Mouse (Mus musculus): ENCODE data around the gene Yes1. TPM values are rescaled to one million over a fixed set of nuclear protein-coding genes. Genes with fewer than 3 reads are reported as not detected.
"Not testable (repeated sequence)": the region's sequence is repeated elsewhere in the genome, so short reads cannot be mapped to it uniquely, and the experiment has no call there.

The Yes1 gene
- polyA plus RNA-seq, 1 experiment from 2014 or later: 30.5 TPM

DNA sequence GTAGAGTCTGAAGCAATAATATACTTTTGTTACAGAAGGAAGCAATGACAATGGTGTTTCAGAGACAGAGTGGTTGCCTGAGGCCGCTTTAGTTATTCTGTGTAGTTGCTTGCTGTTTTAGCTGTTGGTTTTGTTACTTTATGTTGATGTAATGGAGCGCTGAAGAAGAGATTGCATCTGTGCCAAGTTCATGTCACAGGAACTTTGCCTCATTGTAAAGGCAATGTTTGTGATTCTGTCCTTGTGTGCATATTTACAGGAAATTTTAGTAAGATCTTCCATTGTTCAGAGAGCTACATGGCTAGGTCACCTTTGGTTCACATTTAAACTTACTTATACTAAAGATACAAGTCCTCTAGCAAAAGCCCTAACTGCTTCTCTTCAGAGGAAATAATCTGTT lies 3.3 kb downstream of the Yes1 start:
- no peaks in the 10 kb centered on the region for H3K36me3 ChIP-seq
- peak overlapping the region; percentile 48; the same call in 1 of the 2 replicates for H3K27ac ChIP-seq (replicated peaks)
- no peaks in the 10 kb centered on the region for H3K9me3 ChIP-seq (replicated peaks)
- H3K27me3 ChIP-seq: no peaks in the 10 kb centered on the region
- H3K9ac ChIP-seq: no peak overlapping the region
- 67% methylated on average over 2 of the region's 2 CpGs for WGBS
- H3K4me2 ChIP-seq (replicated peaks): no peak overlapping the region
- no peak overlapping the region for H3K4me3 ChIP-seq (replicated peaks)
- peaks cover 8% of the 10 kb centered on the region for H3K4me1 ChIP-seq
- ATAC-seq (ENCODE audit: insufficient number of reproducible peaks, low FRiP score, low TSS enrichment, low read depth): no peak

DNA sequence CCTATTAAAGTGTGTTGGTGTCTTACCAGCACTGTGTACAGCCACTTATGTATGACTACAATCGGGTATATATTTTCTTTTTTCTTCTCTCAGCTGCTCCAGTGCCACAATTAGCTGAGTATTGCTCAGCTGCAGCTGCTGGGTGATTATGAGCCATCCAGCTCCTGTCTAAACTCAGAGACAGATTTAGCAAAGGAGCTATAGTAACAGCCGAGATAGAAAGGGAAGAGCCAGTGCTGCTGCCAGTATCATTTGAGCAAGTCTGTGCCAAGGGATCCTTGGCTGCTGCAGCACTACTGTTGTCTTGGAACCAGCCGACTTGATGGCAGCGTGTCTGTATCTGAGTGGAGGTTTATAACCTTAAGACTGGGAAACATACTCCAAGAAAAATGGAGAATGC lies 3.7 kb downstream of the Yes1 start:
- 55% methylated on average over 4 of the region's 4 CpGs for WGBS

DNA sequence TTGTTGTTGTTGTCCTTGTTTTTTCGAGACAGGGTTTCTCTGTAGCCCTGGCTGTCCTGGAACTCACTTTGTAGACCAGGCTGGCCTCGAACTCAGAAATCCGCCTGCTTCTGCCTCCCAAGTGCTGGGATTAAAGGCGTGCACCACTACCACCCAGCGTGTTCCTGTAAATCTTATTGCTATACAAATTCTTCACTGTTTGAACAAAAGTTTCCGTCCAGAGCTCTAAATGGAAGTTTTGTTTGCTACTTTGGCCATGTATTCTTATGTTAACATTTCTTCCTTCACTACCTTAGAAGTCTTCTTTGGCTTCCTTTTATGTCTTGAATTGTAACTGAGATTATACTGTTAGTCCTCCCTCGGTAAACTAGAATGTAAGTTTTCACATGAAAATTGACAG lies 5.5 kb downstream of the Yes1 start:
- H3K27ac ChIP-seq (replicated peaks); H3K9ac ChIP-seq; H3K4me1 ChIP-seq; H3K4me2 ChIP-seq (replicated peaks); H3K9me3 ChIP-seq (replicated peaks); H3K36me3 ChIP-seq; ATAC-seq (ENCODE audit: insufficient number of reproducible peaks, low FRiP score, low TSS enrichment, low read depth); H3K27me3 ChIP-seq; H3K4me3 ChIP-seq (replicated peaks): not testable (repeated sequence)
- 92% methylated on average over 7 of the region's 7 CpGs for WGBS

More for the DNA sequence above, 3.7 kb downstream of the Yes1 start:
- Histone ChIP-seq H3K4me3 (replicated peaks) (no peak overlapping the region), H3K27me3 (no peaks in the 10 kb centered on the region), H3K9me3 (replicated peaks) (no peaks in the 10 kb centered on the region), H3K9ac (no peak overlapping the region), H3K4me1 (peaks cover 8% of the 10 kb centered on the region), H3K36me3 (no peaks in the 10 kb centered on the region), H3K4me2 (replicated peaks) (no peak overlapping the region), H3K27ac (replicated peaks) (peak overlapping the region; percentile 48; the same call in 1 of the 2 replicates)
- no peak for ATAC-seq (ENCODE audit: insufficient number of reproducible peaks, low FRiP score, low TSS enrichment, low read depth)

DNA sequence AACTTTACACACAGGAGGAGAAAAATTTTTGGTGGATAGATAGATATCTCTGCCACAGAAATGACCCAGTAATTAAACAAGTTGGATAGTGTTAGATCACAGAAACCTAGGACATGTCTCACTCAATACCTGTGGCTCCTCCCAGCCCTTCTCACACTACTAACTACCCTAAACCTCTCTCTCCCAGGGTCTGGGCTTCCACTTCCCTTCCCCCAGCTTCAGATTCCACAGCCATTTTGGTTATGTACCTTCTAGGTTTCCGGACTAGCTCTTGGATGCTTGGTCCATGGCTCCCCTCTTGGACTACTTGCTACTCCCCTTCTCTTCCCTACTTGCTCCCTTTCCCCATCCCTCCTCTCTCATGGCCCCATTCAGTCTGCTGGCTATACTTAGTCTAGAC lies 6.9 kb downstream of the Yes1 start:
- ATAC-seq (ENCODE audit: insufficient number of reproducible peaks, low FRiP score, low TSS enrichment, low read depth): no peak
- H3K27ac ChIP-seq (replicated peaks): no peak overlapping the region
- no peaks in the 10 kb centered on the region for H3K36me3 ChIP-seq
- peaks cover 8% of the 10 kb centered on the region for H3K4me1 ChIP-seq
- H3K27me3 ChIP-seq: no peaks in the 10 kb centered on the region
- WGBS: 79% methylated on average over 1 of the region's 1 CpGs
- no peak overlapping the region for H3K4me3 ChIP-seq (replicated peaks)
- no peaks in the 10 kb centered on the region for H3K9me3 ChIP-seq (replicated peaks)
- H3K4me2 ChIP-seq (replicated peaks): no peak overlapping the region
- no peak overlapping the region for H3K9ac ChIP-seq

DNA sequence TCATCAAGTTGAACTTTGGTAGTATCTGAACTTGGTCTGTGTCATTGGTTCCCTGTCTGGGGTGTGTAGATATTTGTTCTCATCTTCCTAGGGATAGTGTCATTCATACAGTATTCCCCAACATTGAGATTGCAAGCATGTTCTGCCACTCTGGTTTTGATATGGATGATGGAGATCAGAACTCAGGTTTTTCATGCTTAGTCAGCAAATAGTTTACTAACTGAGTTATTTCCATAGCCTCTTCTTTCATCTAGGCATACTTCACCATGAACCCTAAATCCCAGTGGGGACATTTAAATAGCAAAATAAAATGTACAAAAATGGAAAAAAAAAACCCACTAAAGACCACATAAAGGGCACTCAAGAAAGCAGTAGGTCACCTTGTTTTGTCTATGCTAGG lies 12.7 kb downstream of the Yes1 start:
- ATAC-seq (ENCODE audit: insufficient number of reproducible peaks, low FRiP score, low TSS enrichment, low read depth): no peak
- H3K4me1 ChIP-seq: no peaks in the 10 kb centered on the region
- no peak overlapping the region for H3K4me2 ChIP-seq (replicated peaks)
- H3K27me3 ChIP-seq: no peaks in the 10 kb centered on the region
- H3K9ac ChIP-seq: no peak overlapping the region
- no peak overlapping the region for H3K4me3 ChIP-seq (replicated peaks)
- H3K9me3 ChIP-seq (replicated peaks): no peaks in the 10 kb centered on the region
- no peak overlapping the region for H3K27ac ChIP-seq (replicated peaks)
- peaks cover 3% of the 10 kb centered on the region; the same call in 1 of the 2 replicates for H3K36me3 ChIP-seq

DNA sequence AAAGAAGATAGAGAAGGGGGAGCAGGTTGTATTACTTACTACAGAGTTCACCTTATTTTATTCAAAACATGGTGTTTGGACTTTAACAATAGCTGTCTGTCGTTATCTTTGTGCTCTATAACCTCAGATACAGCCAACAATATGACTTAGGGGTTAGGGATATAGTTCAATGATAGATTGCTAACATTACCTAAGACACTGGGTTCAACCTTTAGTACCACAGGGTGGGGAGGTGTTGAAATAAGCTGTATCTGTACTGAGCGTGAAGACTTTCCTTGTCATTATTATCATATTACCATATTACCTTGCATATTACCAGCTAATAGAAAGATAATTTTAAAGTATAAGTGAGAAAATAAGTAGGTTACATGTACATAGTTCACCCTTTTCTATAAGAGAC lies 13.8 kb downstream of the Yes1 start:
- H3K9ac ChIP-seq: no peak overlapping the region
- no peaks in the 10 kb centered on the region for H3K27me3 ChIP-seq
- no peaks in the 10 kb centered on the region for H3K9me3 ChIP-seq (replicated peaks)
- H3K27ac ChIP-seq (replicated peaks): no peak overlapping the region
- no peaks in the 10 kb centered on the region for H3K4me1 ChIP-seq
- no peak overlapping the region for H3K4me2 ChIP-seq (replicated peaks)
- ATAC-seq (ENCODE audit: insufficient number of reproducible peaks, low FRiP score, low TSS enrichment, low read depth): no peak
- 95% methylated on average over 2 of the region's 2 CpGs for WGBS
- no peak overlapping the region for H3K4me3 ChIP-seq (replicated peaks)
- peaks cover 3% of the 10 kb centered on the region; the same call in 1 of the 2 replicates for H3K36me3 ChIP-seq

DNA sequence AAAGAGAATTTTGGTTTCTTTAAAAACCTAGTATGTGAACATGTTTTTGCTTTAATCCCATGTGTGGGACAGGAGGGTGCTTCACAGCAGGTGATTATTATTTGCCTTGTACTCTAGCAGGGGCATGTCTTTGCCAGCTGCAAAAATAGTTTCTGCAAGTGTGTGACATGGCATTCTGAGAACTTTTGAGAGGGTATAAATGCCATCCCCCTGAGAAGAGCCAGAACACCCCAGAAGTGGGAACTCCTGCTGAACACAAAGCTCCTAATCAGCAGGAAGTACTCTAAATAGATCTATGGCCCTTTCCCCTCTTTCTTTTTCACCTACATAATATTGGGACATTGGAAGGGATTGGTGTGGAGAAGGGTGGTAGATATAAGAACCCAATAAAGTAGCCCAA lies 22.2 kb downstream of the Yes1 start:
- H3K27me3 ChIP-seq: no peaks in the 10 kb centered on the region
- H3K4me2 ChIP-seq (replicated peaks): no peak overlapping the region
- no peak overlapping the region for H3K4me3 ChIP-seq (replicated peaks)
- no peak overlapping the region for H3K9ac ChIP-seq
- no peak overlapping the region for H3K27ac ChIP-seq (replicated peaks)
- ATAC-seq (ENCODE audit: insufficient number of reproducible peaks, low FRiP score, low TSS enrichment, low read depth): no peak
- H3K9me3 ChIP-seq (replicated peaks): no peaks in the 10 kb centered on the region
- H3K4me1 ChIP-seq: no peaks in the 10 kb centered on the region
- 0 out of 2 replicates have a peak, but pooled peaks cover 3% of the 10 kb centered on the region for H3K36me3 ChIP-seq

DNA sequence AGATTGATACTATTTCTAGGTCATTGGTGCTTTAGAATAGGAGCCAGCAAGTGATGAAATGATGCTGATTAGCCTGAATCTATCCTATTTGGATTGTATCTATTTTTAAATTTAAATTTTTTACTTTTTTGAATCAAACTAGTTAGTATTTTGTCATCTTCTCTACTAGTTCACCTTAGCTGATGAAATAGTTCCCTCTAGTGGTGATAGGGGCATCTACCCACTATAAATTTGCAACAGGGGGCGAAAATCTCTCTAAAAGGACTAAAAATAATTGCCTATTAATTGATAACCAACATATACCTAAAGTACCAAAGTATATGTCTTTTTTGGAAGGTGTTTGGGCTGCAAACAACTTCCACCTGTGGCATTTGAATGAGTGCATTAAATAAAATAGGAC lies 46.4 kb downstream of the Yes1 start:
- Histone ChIP-seq H3K4me2 (replicated peaks) (no peak overlapping the region), H3K4me1 (no peaks in the 10 kb centered on the region), H3K4me3 (replicated peaks) (no peak overlapping the region), H3K9me3 (replicated peaks) (no peaks in the 10 kb centered on the region), H3K36me3 (peaks cover 14% of the 10 kb centered on the region), H3K27ac (replicated peaks) (no peak overlapping the region), H3K27me3 (no peaks in the 10 kb centered on the region), H3K9ac (no peak overlapping the region)
- 49% methylated on average over 1 of the region's 1 CpGs for whole genome bisulfite sequencing
- no peak for ATAC-seq (ENCODE audit: insufficient number of reproducible peaks, low FRiP score, low TSS enrichment, low read depth)

DNA sequence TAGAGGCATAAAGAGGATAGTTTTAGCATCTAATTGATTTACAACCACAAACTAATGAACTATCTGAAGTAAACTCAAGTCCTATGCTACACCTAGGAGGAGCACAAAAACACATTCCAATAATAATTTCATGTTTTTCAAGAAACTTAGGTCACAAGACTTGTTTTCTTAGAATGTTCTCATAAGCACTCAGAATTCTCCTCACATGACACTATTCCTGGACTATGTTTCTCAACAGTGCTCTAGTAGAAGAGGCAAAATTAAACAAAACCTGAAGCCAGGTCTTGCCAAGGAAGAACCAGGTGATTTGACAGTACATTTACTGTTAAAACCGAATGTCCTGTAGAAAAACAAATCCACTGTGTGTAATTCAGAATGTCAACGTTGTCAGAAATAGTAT lies 71.5 kb downstream of the Yes1 start:
- ATAC-seq (ENCODE audit: insufficient number of reproducible peaks, low FRiP score, low TSS enrichment, low read depth): no peak
- Histone ChIP-seq H3K27ac (replicated peaks) (no peak overlapping the region), H3K9me3 (replicated peaks) (no peaks in the 10 kb centered on the region), H3K4me3 (replicated peaks) (no peak overlapping the region), H3K9ac (no peak overlapping the region), H3K4me1 (no peaks in the 10 kb centered on the region), H3K36me3 (peaks cover 5% of the 10 kb centered on the region; the same call in 1 of the 2 replicates), H3K4me2 (replicated peaks) (no peak overlapping the region), H3K27me3 (no peaks in the 10 kb centered on the region)
- WGBS: 29% methylated on average over 2 of the region's 2 CpGs

DNA sequence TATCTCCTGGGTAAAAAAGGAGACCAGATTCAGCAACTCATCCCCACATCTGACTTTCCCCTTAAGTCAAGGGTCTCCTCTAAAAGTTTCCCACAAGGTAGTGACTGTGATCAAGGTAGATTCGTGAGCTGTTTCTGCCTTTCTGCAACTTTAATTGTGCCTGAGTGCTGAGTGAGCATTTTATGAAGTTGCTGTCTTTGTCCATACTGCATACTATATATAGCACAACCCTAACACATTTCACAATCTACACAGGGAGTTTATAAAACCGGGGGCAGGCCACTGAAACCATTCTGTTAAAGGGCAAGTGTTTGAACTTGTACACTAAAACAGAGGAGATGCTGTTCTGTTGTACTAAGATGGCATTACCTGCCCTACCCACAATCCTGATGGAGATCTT lies 82.4 kb downstream of the Yes1 start:
- H3K9ac ChIP-seq: no peak overlapping the region
- no peaks in the 10 kb centered on the region for H3K4me1 ChIP-seq
- WGBS: 58% methylated on average over 2 of the region's 2 CpGs
- H3K27ac ChIP-seq (replicated peaks): no peak overlapping the region
- ATAC-seq (ENCODE audit: insufficient number of reproducible peaks, low FRiP score, low TSS enrichment, low read depth): no peak
- H3K4me3 ChIP-seq (replicated peaks): no peak overlapping the region
- H3K4me2 ChIP-seq (replicated peaks): no peak overlapping the region
- no peaks in the 10 kb centered on the region for H3K9me3 ChIP-seq (replicated peaks)
- H3K27me3 ChIP-seq: no peaks in the 10 kb centered on the region
- H3K36me3 ChIP-seq: no peaks in the 10 kb centered on the region; the same call in 1 of the 2 replicates

DNA sequence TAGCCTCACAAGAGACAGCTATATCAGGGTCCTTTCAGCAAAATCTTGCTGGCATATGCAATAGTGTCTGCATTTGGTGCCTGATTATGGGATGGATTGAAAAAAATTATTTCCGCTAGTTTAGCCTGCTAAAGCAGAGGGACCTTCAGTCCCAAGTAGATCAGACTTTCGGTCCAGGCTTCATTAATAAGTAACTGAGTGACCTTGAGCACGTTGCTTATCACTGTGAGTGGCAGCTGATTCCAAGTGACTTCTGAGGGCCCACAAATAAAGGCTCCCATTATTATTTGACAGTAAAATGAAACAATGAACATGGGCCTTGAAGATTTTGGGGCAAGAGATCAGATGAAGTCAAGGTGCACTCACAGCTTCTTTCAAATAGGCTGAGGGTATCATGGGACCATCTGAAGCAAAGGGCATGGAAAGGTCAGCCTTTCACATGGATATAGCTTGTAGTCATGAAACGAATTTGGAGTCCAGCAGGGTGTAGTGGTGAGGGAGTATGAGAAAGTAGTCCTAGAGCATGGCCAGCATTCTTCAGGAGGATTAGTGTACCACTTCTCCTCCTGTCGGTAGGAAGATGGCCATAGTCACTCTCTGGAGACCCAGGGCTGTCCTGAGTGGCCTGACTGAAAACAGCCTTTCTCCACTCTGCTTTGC lies 86.4 kb downstream of the Yes1 start:
- ATAC-seq (ENCODE audit: insufficient number of reproducible peaks, low FRiP score, low TSS enrichment, low read depth): no peak
- Histone ChIP-seq H3K4me3 (replicated peaks) (no peak overlapping the region), H3K36me3 (no peaks in the 10 kb centered on the region), H3K9me3 (replicated peaks) (no peaks in the 10 kb centered on the region), H3K9ac (no peak overlapping the region), H3K4me2 (replicated peaks) (no peak overlapping the region), H3K27ac (replicated peaks) (no peak overlapping the region), H3K27me3 (no peaks in the 10 kb centered on the region), H3K4me1 (no peaks in the 10 kb centered on the region)
- 74% methylated on average over 5 of the region's 5 CpGs for WGBS

DNA sequence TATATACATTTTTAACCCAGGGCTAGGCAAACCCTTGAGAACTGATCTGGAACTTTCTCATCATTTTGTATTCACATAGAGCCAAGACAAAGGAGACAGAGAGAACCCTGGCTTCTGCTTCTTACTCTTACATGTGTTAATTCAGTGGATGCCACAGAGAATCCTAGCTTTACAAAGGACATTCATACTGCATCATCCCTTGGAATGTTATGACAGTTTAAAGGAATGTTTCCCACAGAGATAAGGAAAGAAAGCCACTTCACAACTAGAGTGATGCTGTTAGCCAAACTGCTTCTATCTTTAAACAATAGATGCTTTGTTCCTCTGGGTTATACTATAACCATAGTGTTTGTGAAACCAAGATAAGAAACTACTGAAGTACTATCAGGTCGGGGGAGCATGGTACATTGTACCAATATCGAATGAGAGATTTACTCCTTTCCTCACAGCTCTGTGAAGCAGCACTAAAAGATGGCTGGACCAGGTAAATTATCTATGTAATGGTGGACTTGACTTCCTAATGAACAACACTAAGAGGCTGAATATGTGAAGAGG lies 95.3 kb downstream of the Yes1 start:
- 78% methylated on average over 2 of the region's 2 CpGs for WGBS
- Histone ChIP-seq H3K9me3 (replicated peaks) (no peaks in the 10 kb centered on the region), H3K27ac (replicated peaks) (no peak overlapping the region), H3K9ac (no peak overlapping the region), H3K27me3 (no peaks in the 10 kb centered on the region), H3K4me2 (replicated peaks) (no peak overlapping the region), H3K4me1 (no peaks in the 10 kb centered on the region), H3K36me3 (no peaks in the 10 kb centered on the region), H3K4me3 (replicated peaks) (no peak overlapping the region)
- ATAC-seq (ENCODE audit: insufficient number of reproducible peaks, low FRiP score, low TSS enrichment, low read depth): no peak
